Mouse (Mus musculus) hindbrain, embryonic 12.5 days (tissue): Measurements from ENCODE around the gene Olfr304. TPM values are rescaled to one million over a fixed set of nuclear protein-coding genes. Genes with fewer than 3 reads are reported as not detected.
"Not testable (repeated sequence)": the region's sequence is repeated elsewhere in the genome, so short reads cannot be mapped to it uniquely, and the experiment has no call there.

Experiments
- ATAC-seq: fragments of 200-750 bp; cut with Nextera tagmentation; 2 replicates; pipeline ENCODE4 v1.8.0; 2017; ENCODE audit warnings: moderate TSS enrichment; ENCODE audit not compliant: low FRiP score
- H3K27ac ChIP-seq: fragments of 300-500 bp; sonication (generic); 2 replicates; pipeline ENCODE4 v1.5.1; 2016; ENCODE audit warnings: mild to moderate bottlenecking
- H3K27me3 ChIP-seq: fragments of 300-500 bp; sonication (generic); 2 replicates; pipeline ENCODE4 v1.6.1; 2016; ENCODE audit warnings: mild to moderate bottlenecking
- H3K36me3 ChIP-seq: fragments of 300-500 bp; sonication (generic); 2 replicates; pipeline ENCODE4 v1.6.1; 2016; ENCODE audit warnings: mild to moderate bottlenecking
- H3K4me1 ChIP-seq: fragments of 300-500 bp; sonication (generic); 2 replicates; pipeline ENCODE4 v1.6.1; 2016
- H3K4me2 ChIP-seq: fragments of 300-500 bp; sonication (generic); replicated peaks from 2 replicates; pipeline ENCODE4 v1.6.1; 2016; ENCODE audit warnings: mild to moderate bottlenecking
- H3K4me3 ChIP-seq: fragments of 300-500 bp; sonication (generic); 2 replicates; pipeline ENCODE4 v1.5.1; 2016; ENCODE audit warnings: mild to moderate bottlenecking
- H3K9ac ChIP-seq: fragments of 300-500 bp; sonication (generic); 2 replicates; pipeline ENCODE4 v1.6.1; 2016; ENCODE audit warnings: mild to moderate bottlenecking, moderate library complexity
- H3K9me3 ChIP-seq: fragments of 300-500 bp; sonication (generic); replicated peaks from 2 replicates; pipeline ENCODE4 v1.6.1; 2016; ENCODE audit warnings: mild to moderate bottlenecking
- WGBS: fragments of 180-500 bp; shearing (Covaris S2); methylation state at CpG from one replicate; pipeline ENCODE4 v1.1.7; 2016; 5-methylcytosine and 5-hydroxymethylcytosine counted together
- polyA plus RNA-seq: library from polyadenylated mRNA; unstranded; fragments of >200 nt; fragmentation: Nextera tagmentation; extraction: Ambion mirVana; gene quantifications from 2 replicates; pipeline ENCODE4 v1.2.1, GENCODE M21; 2016

Gene Olfr304
- polyA plus RNA-seq = not detected in 2 replicates

DNA sequence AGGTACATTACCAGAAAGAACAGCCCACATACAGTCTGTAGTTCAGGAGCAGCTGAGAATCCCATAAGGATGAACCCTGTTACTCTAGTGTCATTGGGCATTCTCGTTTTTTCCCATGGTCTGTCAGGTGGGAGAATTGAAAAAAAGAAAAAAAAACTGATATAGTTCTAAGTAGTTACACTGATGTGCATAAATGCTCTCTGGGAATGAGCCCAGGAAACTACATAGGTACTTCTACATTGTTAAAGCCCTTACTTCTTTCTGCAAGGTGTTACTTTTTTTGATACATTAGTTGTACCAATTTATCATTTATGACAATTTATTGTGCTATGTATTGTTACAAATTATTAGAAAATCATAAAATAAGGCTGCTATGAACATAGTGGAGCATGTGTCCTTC is at the start of gene Olfr304:
Gene Olfr304 (minus strand): TSS at position 101 of the 400 bp plus-strand sequence.
- H3K4me1 ChIP-seq = no peaks in the 10 kb centered on the region
- H3K36me3 ChIP-seq = no peaks in the 10 kb centered on the region
- 71% methylated on average over 1 of the region's 1 CpGs for WGBS
- H3K9ac ChIP-seq = no peak within 1 kb of the TSS
- no peak within 1 kb of the TSS for H3K27ac ChIP-seq
- no peak for ATAC-seq
- H3K9me3 ChIP-seq = no peaks in the 10 kb centered on the region
- no peak within 1 kb of the TSS for H3K4me2 ChIP-seq
- no peaks in the 10 kb centered on the region for H3K27me3 ChIP-seq
- H3K4me3 ChIP-seq = no peak within 1 kb of the TSS

DNA sequence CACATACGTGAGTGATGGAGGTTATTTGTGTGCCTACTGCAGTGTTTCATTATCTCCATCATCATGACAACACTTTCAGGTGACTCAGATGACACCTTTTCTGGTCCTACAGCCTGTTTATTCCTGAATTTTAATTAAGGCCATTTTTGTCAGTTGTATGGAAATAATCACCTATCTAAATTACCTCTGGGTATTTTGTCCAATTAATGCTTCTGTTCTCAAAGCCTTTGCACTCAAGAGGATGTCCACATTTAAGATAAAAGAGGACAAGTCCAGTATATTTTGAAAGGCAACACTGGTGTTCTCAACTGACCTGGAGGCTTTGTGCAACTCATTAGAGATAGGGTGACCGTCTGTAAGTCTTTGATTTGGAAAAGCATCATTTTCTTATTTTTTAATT is 17.1 kb upstream of the Olfr304 start, which contains the start of gene Olfr301:
Gene Olfr301 (plus strand): TSS at position 301 of the 400 bp plus-strand sequence.
- Histone ChIP-seq H3K4me3 (no peak within 1 kb of the TSS), H3K4me1 (no peaks in the 10 kb centered on the region), H3K27ac (no peak within 1 kb of the TSS), H3K4me2 (no peak within 1 kb of the TSS), H3K9ac (no peak within 1 kb of the TSS), H3K9me3 (no peaks in the 10 kb centered on the region), H3K36me3 (no peaks in the 10 kb centered on the region), H3K27me3 (no peaks in the 10 kb centered on the region)
- WGBS = 89% methylated on average over 2 of the region's 2 CpGs
- no peak for ATAC-seq

DNA sequence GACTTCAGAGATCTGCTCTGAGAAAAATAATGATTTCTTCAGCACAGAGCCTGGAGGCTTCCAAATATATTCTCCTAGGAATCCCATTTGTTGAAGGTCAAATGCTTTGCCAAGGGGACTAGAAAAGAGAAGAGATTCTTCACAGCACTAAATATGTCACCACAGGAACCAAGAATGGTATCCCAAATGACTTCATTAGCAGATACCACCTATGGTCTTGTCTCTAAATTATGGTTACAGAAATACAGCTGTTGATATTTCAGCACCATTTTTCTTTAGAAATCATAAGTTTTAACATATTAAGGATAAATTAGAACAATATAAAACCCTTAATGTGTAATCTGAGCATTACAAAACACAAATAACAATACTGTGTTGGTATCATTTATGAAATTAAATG is 11.2 kb upstream of the Olfr304 start, which contains the start of gene Olfr303:
Gene Olfr303 (minus strand): TSS at position 101 of the 400 bp plus-strand sequence.
- Histone ChIP-seq H3K27ac (no peak within 1 kb of the TSS), H3K9me3 (no peaks in the 10 kb centered on the region), H3K4me2 (no peak within 1 kb of the TSS), H3K9ac (no peak within 1 kb of the TSS), H3K27me3 (no peaks in the 10 kb centered on the region), H3K4me3 (no peak within 1 kb of the TSS), H3K36me3 (no peaks in the 10 kb centered on the region), H3K4me1 (no peaks in the 10 kb centered on the region)
- ATAC-seq = no peak

DNA sequence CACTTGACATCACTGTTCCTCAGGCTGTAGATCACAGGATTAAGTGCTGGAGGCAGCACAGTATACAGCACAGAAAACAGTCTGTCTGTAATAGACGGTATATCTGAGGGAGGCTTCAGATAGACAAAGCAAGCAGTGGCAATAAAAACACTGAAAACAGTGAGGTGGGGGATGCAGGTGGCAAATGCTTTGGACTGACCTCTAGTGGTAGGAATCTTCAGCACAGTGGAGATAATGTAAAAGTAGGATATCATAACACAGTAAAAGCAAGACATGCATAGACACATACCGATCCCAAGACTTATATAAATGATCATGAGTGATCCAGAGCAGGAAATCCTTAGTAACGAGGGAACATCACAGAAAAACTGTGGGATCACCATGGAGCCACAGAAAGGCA is 689 bp downstream of the Olfr304 start:
- Histone ChIP-seq H3K27me3 (no peaks in the 10 kb centered on the region), H3K4me1 (no peaks in the 10 kb centered on the region), H3K4me2 (no peak overlapping the region), H3K9ac (no peak overlapping the region), H3K4me3 (no peak overlapping the region), H3K9me3 (no peaks in the 10 kb centered on the region), H3K27ac (no peak overlapping the region), H3K36me3 (no peaks in the 10 kb centered on the region)
- ATAC-seq = no peak
- WGBS = 82% methylated on average over 3 of the region's 3 CpGs

DNA sequence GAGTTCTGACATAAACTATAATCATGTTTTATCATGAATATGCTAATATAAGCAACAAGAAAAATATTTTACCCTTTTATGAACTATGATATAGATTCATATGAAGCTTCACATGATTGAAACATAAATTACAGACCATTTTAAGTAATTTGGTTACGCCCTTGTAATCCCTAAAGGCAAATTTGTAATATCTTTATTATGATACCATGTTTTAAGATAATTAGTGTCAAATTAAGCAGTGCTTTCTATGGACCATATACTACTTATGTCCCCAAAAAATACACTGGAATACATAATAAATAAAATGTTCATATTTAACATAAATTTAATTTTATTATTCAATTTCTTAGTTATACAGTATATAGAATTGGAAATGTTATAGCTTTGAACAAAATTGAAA is 19.6 kb downstream of the Olfr304 start, which contains the start of gene Olfr305:
Gene Olfr305 (minus strand): TSS at position 101 of the 400 bp plus-strand sequence.
- 79% methylated on average over 1 of the region's 1 CpGs for WGBS
- H3K36me3 ChIP-seq = no peaks in the 10 kb centered on the region
- no peak within 1 kb of the TSS for H3K9ac ChIP-seq
- no peaks in the 10 kb centered on the region for H3K4me1 ChIP-seq
- H3K4me3 ChIP-seq = no peak within 1 kb of the TSS
- no peak within 1 kb of the TSS for H3K27ac ChIP-seq
- H3K9me3 ChIP-seq = no peaks in the 10 kb centered on the region
- H3K27me3 ChIP-seq = no peaks in the 10 kb centered on the region
- H3K4me2 ChIP-seq = no peak within 1 kb of the TSS
- no peak for ATAC-seq

- not testable (repeated sequence) for H3K4me3 ChIP-seq, H3K27me3 ChIP-seq, H3K9ac ChIP-seq, ATAC-seq, H3K9me3 ChIP-seq, H3K27ac ChIP-seq, H3K4me2 ChIP-seq, H3K36me3 ChIP-seq, H3K4me1 ChIP-seq
- WGBS = 92% methylated on average over 9 of the region's 9 CpGs
These were observed 40.2 kb downstream of the Olfr304 start for GRCm38 (mm10) chr7:86346296-86346695.

GRCm38 (mm10) chr7:86344253-86344652 is 42.2 kb downstream of the Olfr304 start:
- Histone ChIP-seq H3K27ac (no peak overlapping the region), H3K4me3 (no peak overlapping the region), H3K4me2 (no peak overlapping the region), H3K9me3 (no peaks in the 10 kb centered on the region), H3K9ac (no peak overlapping the region), H3K36me3 (no peaks in the 10 kb centered on the region), H3K27me3 (no peaks in the 10 kb centered on the region), H3K4me1 (no peaks in the 10 kb centered on the region)
- no peak for ATAC-seq
- WGBS = 81% methylated on average over 3 of the region's 3 CpGs

GRCm38 (mm10) chr7:86342881-86343565 is 43.4 kb downstream of the Olfr304 start:
- Histone ChIP-seq H3K4me1 (no peaks in the 10 kb centered on the region), H3K4me3 (no peak overlapping the region), H3K27me3 (no peaks in the 10 kb centered on the region), H3K36me3 (no peaks in the 10 kb centered on the region), H3K27ac (no peak overlapping the region), H3K9ac (no peak overlapping the region), H3K4me2 (no peak overlapping the region), H3K9me3 (no peaks in the 10 kb centered on the region)
- ATAC-seq = no peak
- 81% methylated on average over 14 of the region's 14 CpGs for whole genome bisulfite sequencing

GRCm38 (mm10) chr7:86337486-86337885 is 49.0 kb downstream of the Olfr304 start, which contains the start of gene Olfr307:
Gene Olfr307 (minus strand): TSS chr7:86337586.
- 76% methylated on average over 1 of the region's 1 CpGs for WGBS
- Histone ChIP-seq H3K9ac (no peak within 1 kb of the TSS), H3K27me3 (no peaks in the 10 kb centered on the region), H3K27ac (no peak within 1 kb of the TSS), H3K4me1 (no peaks in the 10 kb centered on the region), H3K9me3 (no peaks in the 10 kb centered on the region), H3K36me3 (no peaks in the 10 kb centered on the region), H3K4me2 (no peak within 1 kb of the TSS), H3K4me3 (no peak within 1 kb of the TSS)
- ATAC-seq = no peak

Other genes with a start within 250 kb of the Olfr304 start
- not detected in 2 replicates for gene Vmn2r75, start 214.9 kb downstream of the Olfr304 start, polyA plus RNA-seq
- gene Vmn2r76, start 140.3 kb downstream of the Olfr304 start, polyA plus RNA-seq = not detected in 2 replicates
- gene Olfr310, start 109.5 kb downstream of the Olfr304 start, polyA plus RNA-seq = not detected in 2 replicates
- not detected in 2 replicates for gene Olfr309, start 73.0 kb downstream of the Olfr304 start, polyA plus RNA-seq
- gene Olfr308, start 61.0 kb downstream of the Olfr304 start, polyA plus RNA-seq = not detected in 2 replicates
- gene Olfr307, start 49.1 kb downstream of the Olfr304 start, polyA plus RNA-seq = not detected in 2 replicates
- gene Olfr305, start 19.7 kb downstream of the Olfr304 start, polyA plus RNA-seq = not detected in 2 replicates
- gene Olfr303, start 11.1 kb upstream of the Olfr304 start, polyA plus RNA-seq = not detected in 2 replicates
- not detected in 2 replicates for gene Olfr301, start 17.2 kb upstream of the Olfr304 start, polyA plus RNA-seq
- gene Olfr299, start 73.3 kb upstream of the Olfr304 start, polyA plus RNA-seq = not detected in 2 replicates
- gene Olfr298, start 105.8 kb upstream of the Olfr304 start, polyA plus RNA-seq = not detected in 2 replicates
- gene Olfr297, start 133.3 kb upstream of the Olfr304 start, polyA plus RNA-seq = not detected in 2 replicates
- gene Olfr295, start 197.2 kb upstream of the Olfr304 start, polyA plus RNA-seq = not detected in 2 replicates
- gene Olfr294, start 230.0 kb upstream of the Olfr304 start, polyA plus RNA-seq = not detected in 2 replicates